Mouse (Mus musculus) regulatory T cell (primary cell): Measurements from ENCODE around the gene Hist1h2ao.
"Not testable (repeated sequence)": the region's sequence is repeated elsewhere in the genome, so short reads cannot be mapped to it uniquely, and the experiment has no call there.

Experiments
- in situ Hi-C: fragments of 300-600 bp; cut with MboI, MseI; formaldehyde crosslinking; loops from one replicate; pipeline ENCODE4 v1.15.1; 2025; ENCODE audit warnings: high pct_unique_total_duplicates

The Hist1h2ao gene

DNA sequence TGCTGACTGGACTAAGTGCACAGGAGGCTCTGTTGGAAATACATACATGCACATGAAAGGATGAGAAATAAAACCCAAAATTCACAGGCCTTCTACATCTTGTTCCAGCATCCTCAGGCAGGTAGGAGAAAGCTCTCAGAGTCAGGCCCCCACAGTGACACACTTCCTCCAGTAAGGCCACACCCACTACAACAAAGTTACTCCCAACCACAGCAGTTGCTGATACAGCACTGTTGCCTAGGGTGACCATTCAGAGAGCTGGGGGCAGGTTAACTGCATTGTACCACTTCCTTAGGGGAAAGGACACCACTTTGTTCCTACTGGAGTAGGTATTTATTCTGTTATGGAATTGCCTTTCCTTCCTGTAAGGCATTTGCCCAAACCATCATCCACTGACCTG lies 13.1 kb upstream of the Hist1h2ao start:
- in situ Hi-C loops: loop anchor here (5.0 to 25.0 kb wide), 2 partner anchors 50 to 1940 kb away; partner anchors contain the start of genes Hist1h1c, Hist1h2bb and Hist1h3c

- in situ Hi-C loops: loop anchor here (10.0 to 25.0 kb wide), 2 partner anchors 222 to 1759 kb away; partner anchors contain the start of genes Hist1h1d, Hist1h2ad, Hist1h2ae and Hist1h2bf
These were observed 7.2 kb upstream of the Hist1h2ao start for GRCm38 (mm10) chr13:21803058-21803457.

GRCm38 (mm10) chr13:21811074-21811473 lies 809 bp downstream of the Hist1h2ao start:
- in situ Hi-C loops: loop anchor here (25.0 kb wide), 1 partner anchor 1751 kb away; the partner anchor contains the start of genes Hist1h1d, Hist1h2ad, Hist1h2ae and Hist1h2bf

DNA sequence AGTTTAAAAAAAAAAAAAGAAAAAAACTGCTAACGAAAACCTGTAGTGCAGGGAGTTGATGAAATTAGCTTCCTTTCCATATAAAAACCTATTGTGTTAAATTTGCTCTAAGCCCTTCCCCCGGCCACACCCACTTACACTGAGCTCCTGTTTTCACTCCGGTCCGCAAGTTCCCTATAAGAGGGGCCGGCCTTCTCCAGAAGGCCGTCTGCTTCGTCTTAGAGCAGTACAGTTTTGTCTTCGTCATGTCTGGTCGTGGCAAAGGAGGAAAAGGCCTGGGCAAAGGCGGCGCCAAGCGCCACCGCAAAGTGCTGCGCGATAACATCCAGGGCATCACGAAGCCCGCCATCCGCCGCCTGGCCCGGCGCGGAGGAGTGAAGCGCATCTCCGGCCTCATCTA lies 1.3 kb downstream of the Hist1h2ao start, which contains the start of gene Hist1h4m:
Gene Hist1h4m, plus strand, starts transcription at position 208 of the 400 bp plus-strand sequence.
- in situ Hi-C loops: loop anchor here (25.0 kb wide), 1 partner anchor 1751 kb away; the partner anchor contains the start of genes Hist1h1d, Hist1h2ad, Hist1h2ae and Hist1h2bf

- in situ Hi-C loops: loop anchor here (25.0 kb wide), 1 partner anchor 1750 kb away; the partner anchor contains the start of genes Hist1h1d, Hist1h2ad, Hist1h2ae and Hist1h2bf
These were observed 1.8 kb downstream of the Hist1h2ao start for GRCm38 (mm10) chr13:21812092-21812491.

- in situ Hi-C loops: loop anchor here (25.0 kb wide), 1 partner anchor 1742 kb away; the partner anchor contains the start of genes Hist1h1d, Hist1h2ad, Hist1h2ae and Hist1h2bf
These were observed 10.0 kb downstream of the Hist1h2ao start for GRCm38 (mm10) chr13:21820082-21820890.

DNA sequence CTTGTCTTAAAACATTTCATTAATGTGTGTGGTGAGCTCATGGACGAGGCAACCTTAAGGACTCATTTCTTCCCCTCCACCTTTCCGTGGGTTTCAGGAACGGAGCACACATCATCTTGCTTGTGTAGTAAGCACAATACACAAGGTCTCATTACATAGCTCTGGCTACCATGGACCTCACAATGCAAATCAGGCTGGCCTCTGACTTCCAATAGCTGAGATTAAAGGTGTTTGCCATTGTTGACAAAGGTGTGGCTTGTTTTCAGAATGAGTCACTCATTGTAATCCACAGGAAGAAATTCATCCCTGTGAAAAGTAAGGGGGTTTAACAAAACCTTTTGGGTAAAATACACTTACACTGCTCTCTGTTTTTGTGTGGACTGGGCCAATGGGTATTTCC lies 18.2 kb downstream of the Hist1h2ao start:
- in situ Hi-C loops: loop anchor here (5.0 kb wide), 1 partner anchor 36 kb away; no protein-coding TSS in a partner anchor

DNA sequence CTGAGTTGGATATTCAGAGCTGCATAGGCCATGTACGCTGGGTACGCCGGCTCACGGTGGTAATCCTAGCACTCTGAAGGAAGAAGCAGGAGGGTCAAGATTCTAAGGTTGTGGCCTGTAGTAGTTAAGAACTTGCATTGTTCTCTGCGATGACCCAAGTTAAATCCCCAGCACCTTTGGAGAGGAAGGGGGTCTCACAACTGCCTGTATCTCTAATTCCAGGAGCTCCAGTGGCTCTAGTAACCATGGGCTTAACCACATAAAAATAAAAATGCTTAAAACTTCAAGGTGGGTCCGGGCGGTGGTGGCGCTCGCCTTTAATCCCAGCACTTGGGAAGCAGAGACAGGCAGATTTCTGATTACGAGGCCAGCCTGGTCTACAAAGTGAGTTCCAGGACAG lies 20.1 kb downstream of the Hist1h2ao start:
- in situ Hi-C loops: no loop called here

- in situ Hi-C loops: not testable (repeated sequence)
These were observed 21.4 kb downstream of the Hist1h2ao start, which contains the start of gene Hist1h4n for GRCm38 (mm10) chr13:21831418-21832394. Hist1h4n (minus strand) TSS chr13:21832196.

- in situ Hi-C loops: not testable (repeated sequence)
These were observed 23.2 kb downstream of the Hist1h2ao start, which contains the start of the genes Hist1h2ap and Hist1h2br for GRCm38 (mm10) chr13:21833461-21833860. Hist1h2ap (minus strand) TSS chr13:21833507. Hist1h2br (plus strand) TSS chr13:21833743.

- in situ Hi-C loops: not testable (repeated sequence)
These were observed 30.2 kb downstream of the Hist1h2ao start for GRCm38 (mm10) chr13:21840508-21840907.

DNA sequence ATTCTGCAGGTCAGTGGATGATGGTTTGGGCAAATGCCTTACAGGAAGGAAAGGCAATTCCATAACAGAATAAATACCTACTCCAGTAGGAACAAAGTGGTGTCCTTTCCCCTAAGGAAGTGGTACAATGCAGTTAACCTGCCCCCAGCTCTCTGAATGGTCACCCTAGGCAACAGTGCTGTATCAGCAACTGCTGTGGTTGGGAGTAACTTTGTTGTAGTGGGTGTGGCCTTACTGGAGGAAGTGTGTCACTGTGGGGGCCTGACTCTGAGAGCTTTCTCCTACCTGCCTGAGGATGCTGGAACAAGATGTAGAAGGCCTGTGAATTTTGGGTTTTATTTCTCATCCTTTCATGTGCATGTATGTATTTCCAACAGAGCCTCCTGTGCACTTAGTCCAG lies 36.1 kb downstream of the Hist1h2ao start:
- in situ Hi-C loops: loop anchor here (5.0 kb wide), 1 partner anchor 49 kb away; no protein-coding TSS in a partner anchor

- in situ Hi-C loops: loop anchor here (5.0 kb wide), 1 partner anchor 51 kb away; no protein-coding TSS in a partner anchor
These were observed 37.6 kb downstream of the Hist1h2ao start for GRCm38 (mm10) chr13:21847883-21848282.

GRCm38 (mm10) chr13:21850696-21851095 lies 40.4 kb downstream of the Hist1h2ao start:
- in situ Hi-C loops: loop anchor here (5.0 to 25.0 kb wide), 3 partner anchors 77 to 1437 kb away; no protein-coding TSS in a partner anchor

GRCm38 (mm10) chr13:21852215-21852945 lies 42.1 kb downstream of the Hist1h2ao start:
- in situ Hi-C loops: loop anchor here (5.0 to 25.0 kb wide), 3 partner anchors 75 to 1435 kb away; no protein-coding TSS in a partner anchor

DNA sequence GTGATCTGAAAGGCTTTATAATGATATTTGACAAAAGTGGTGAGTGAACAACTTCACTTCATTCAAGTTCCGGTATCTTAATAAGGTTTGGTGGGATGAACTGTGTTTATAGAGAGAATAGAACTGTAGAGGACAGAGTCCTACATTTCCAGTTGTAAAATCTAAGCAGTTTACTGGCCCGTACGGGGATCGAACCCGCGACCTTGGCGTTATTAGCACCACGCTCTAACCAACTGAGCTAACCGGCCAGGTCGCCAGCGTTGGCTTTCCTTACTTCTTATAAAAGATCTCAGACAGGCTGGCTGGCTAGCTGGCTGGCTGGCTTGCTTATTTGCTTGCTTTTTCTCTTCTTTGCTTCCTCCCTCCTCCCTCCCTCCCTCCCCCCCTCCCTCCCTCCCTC lies 44.9 kb downstream of the Hist1h2ao start:
- in situ Hi-C loops: loop anchor here (25.0 kb wide), 1 partner anchor 1432 kb away; no protein-coding TSS in a partner anchor

DNA sequence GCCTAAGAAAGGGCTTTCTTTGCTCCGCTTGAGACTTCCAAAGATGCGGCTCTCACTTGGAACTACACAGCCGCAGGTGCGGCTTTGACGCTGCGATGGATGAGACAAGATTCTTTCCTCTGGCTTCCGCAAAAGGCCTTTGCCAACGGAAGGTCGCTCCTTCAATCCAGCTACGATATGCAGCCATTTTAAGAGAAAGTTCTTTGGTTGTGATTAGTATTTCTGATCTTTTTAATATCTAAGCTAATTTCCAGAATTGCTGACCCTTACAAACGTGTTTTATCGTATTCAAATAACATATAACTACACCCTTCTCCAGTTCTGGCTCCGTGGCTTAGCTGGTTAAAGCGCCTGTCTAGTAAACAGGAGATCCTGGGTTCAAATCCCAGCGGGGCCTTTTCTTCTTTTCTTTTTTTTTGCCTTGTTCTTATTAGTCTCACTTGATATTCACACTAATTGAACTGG lies 45.5 kb downstream of the Hist1h2ao start:
- in situ Hi-C loops: loop anchor here (25.0 kb wide), 1 partner anchor 1432 kb away; no protein-coding TSS in a partner anchor
